Mouse (Mus musculus): ENCODE measurements around the gene Nr1h3.

Nr1h3 gene

GRCm38 (mm10) chr2:91183711-91184405 lies 18.8 kb downstream of the Nr1h3 start, which contains the start of gene Madd:
Madd (minus strand) TSS chr2:91183837.
- no peak for DNase-seq

- peak; percentile 99 for DNase-seq
These were observed 19.5 kb downstream of the Nr1h3 start for GRCm38 (mm10) chr2:91183148-91183513.

GRCm38 (mm10) chr2:91182405-91183147 lies 20.1 kb downstream of the Nr1h3 start:
- DNase-seq, result peak; percentile 88 to 95

- DNase-seq, result peak; percentile 56 to 64
These were observed 20.6 kb downstream of the Nr1h3 start for GRCm38 (mm10) chr2:91182016-91182404.

GRCm38 (mm10) chr2:91180706-91181105 lies 21.9 kb downstream of the Nr1h3 start:
- peak; percentile 51 to 53 for DNase-seq

- no peak for DNase-seq
These were observed 22.8 kb downstream of the Nr1h3 start for GRCm38 (mm10) chr2:91179825-91180224.

- DNase-seq, result no peak
These were observed 26.4 kb downstream of the Nr1h3 start for GRCm38 (mm10) chr2:91176234-91176633.

GRCm38 (mm10) chr2:91175490-91175889 lies 27.1 kb downstream of the Nr1h3 start:
- DNase-seq, result no peak

GRCm38 (mm10) chr2:91169587-91170322 lies 32.9 kb downstream of the Nr1h3 start:
- no peak for DNase-seq

GRCm38 (mm10) chr2:91167629-91168028 lies 35.0 kb downstream of the Nr1h3 start:
- no peak for DNase-seq

GRCm38 (mm10) chr2:91164991-91165390 lies 37.6 kb downstream of the Nr1h3 start:
- DNase-seq, result no peak

GRCm38 (mm10) chr2:91163532-91163931 lies 39.1 kb downstream of the Nr1h3 start:
- no peak for DNase-seq

GRCm38 (mm10) chr2:91162952-91163351 lies 39.7 kb downstream of the Nr1h3 start:
- no peak for DNase-seq

- no peak for DNase-seq
These were observed 42.0 kb downstream of the Nr1h3 start for GRCm38 (mm10) chr2:91160591-91160990.

GRCm38 (mm10) chr2:91157002-91157752 lies 45.5 kb downstream of the Nr1h3 start:
- no peak for DNase-seq

- DNase-seq, result peak in 1 of 2 experiments; percentile 14
These were observed 48.5 kb downstream of the Nr1h3 start for GRCm38 (mm10) chr2:91154091-91154490.

GRCm38 (mm10) chr2:91152885-91153377 lies 49.7 kb downstream of the Nr1h3 start:
- DNase-seq, result no peak

GRCm38 (mm10) chr2:91151331-91151730 lies 51.3 kb downstream of the Nr1h3 start:
- DNase-seq, result no peak

- DNase-seq, result no peak
These were observed 54.5 kb downstream of the Nr1h3 start for GRCm38 (mm10) chr2:91148101-91148500.

GRCm38 (mm10) chr2:91143401-91143800 lies 59.2 kb downstream of the Nr1h3 start:
- no peak for DNase-seq

GRCm38 (mm10) chr2:91142920-91143319 lies 59.7 kb downstream of the Nr1h3 start:
- no peak for DNase-seq

- no peak for DNase-seq
These were observed 62.9 kb downstream of the Nr1h3 start for GRCm38 (mm10) chr2:91139764-91140163.

GRCm38 (mm10) chr2:91139311-91139710 lies 63.3 kb downstream of the Nr1h3 start:
- DNase-seq, result peak in 1 of 2 experiments; percentile 3

Data from cerebellum, postnatal 36 days (tissue).